Mouse (Mus musculus) right cerebral cortex, postnatal 25 days (tissue): ENCODE data around the gene Gng3.

Experiments used
- DNase-seq: peaks from one replicate; pipeline ENCODE4 v3.0.0; 2022

Gng3 gene

DNA sequence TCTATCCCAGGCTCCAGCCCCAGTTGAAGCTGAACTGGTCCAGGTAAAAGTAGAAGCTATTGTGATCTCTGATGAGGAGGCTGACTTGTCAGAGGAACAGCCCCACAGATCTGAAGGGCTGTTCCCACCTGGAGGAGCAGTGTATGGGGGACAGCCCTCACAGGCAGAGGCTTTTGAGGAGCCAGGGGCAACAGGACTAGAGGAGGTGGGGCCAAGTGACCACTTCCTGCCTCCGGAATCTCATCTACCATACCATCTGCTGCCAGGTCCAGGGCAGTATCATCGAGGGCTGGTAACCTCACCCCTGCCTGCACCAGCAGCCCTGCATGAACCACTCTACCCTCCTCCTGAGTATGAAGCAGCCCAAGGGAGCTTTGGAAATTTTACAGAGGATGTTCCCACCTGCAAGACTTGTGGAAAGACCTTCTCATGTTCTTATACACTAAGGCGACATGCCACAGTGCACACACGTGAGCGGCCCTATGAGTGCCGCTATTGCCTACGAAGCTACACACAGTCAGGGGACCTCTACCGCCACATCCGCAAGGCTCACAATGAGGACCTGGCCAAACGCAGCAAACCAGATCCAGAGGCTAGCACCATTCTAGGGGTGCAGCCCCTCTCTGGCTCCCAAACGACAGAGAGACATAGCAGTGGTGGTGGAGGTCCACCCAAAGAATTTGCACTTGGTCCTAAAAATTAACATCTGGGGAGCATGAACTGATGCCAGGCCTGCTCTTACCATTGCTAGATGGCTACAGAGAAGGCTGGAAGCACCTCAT lies 34.9 kb downstream of the Gng3 start:
- DNase-seq, result no peak

DNA sequence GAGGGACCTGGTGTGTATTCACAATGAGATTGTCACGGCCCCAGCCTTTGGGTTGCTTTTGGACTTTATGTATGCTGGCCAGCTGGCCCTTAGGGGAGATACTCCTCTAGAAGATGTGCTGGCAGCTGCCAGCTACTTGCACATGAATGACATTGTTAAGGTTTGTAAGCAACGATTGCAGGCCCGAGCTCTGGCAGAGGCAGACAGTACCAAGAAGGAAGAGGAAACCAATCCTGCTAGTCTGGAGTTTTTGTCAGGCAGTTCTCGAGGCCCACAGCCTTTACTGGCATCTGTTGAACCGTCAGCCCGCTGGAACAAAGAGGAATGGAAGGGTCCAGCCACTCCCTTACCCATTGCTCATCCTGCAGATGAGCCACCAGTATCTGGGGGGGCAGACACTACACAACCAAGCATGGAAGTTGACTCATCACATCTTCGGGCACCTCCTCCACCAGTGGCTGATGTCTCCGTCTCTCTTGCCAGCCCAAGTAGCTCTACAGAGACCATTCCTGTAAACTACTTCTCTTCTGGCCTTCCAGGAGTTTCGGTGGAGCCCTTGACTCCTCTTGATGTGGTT lies 35.7 kb downstream of the Gng3 start:
- DNase-seq, result no peak

DNA sequence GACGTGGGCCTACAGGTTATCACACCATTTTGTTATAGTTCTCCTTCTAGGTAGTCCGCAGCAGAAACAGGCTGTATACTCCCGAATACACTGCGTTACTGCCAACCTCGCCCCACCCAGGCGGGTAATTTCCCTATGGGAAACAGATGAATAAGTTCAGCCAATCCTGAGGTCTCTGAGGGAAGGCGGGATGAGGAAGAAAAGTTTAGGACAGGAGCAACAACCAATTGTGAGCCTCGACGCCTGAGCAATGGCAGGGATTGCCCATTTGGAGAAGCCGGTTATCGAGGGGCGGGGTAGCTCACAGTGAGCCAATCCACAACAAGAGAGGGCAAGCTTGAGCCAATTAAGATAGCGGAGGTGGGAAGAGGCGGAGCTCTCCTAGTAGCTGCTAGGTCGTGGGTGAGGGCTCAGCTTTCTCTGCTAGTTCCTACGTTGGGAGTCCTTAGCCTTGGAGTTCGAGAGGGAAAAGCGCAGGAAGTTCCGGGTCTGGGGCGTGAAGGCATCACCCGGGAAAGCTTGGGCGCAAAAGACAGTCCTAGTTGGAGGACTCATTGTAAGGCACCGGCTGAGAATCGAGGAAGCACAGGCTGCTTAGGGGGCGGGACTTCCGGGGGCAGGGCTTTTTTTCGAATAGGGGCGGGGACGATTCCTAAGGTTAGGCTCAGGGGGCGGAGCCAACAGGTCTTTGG lies 36.7 kb downstream of the Gng3 start, which contains the start of gene Zbtb3:
Gene Zbtb3, plus strand, starts transcription at position 426 of the 692 bp plus-strand sequence.
- DNase-seq, result peak; percentile 95

DNA sequence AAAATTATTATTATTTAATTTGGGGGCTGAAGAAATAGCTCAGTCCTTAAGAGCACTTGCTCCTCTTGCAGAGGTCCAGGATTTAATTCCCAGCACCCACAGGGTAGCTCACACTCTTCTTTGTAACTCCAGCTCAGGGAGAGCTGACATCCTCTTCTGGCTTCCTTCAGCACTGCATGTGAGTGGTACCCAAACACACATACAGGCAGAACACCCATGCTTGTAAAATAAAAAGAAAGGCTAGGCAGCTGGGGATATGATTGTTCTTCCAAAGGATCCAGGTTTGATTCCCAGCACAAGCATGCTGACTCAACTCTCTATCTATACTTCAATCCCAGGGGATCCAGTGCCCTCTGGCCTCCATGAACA lies 40.1 kb downstream of the Gng3 start:
- no peak for DNase-seq

DNA sequence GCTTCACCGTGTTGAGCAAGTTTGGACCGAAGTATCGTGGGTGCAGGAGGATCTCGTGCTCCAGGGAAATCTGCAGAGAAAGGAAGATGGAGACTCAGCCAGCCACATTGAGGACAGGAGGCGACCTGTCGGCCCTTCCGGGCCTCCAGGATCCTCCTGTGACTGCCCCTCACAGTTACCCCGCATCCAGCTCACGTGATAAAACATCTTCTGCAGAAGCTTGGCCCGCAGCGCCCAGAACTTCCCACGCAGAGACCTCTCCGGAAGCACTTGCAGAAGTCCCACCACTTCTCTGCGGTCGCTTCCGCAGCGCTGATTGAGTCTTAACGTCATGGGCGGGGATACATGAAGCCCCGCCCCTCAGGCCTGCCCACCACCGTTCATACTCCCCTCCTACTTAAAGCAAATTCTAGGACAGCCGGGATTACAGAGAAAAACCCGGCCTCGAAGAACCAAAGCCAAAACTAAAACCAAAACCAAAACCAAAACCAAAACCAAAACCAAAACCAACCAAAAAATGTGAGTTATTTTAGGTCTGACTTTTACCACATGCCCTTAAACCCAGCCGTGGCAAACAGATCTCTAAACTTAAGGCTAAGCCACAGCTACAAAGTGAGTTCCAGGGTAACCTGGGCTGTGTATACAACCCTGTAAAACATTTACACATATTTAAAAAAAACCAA lies 40.6 kb downstream of the Gng3 start, which contains the start of gene Polr2g:
Gene Polr2g, minus strand, starts transcription at position 314 of the 683 bp plus-strand sequence.
- DNase-seq, result peak; percentile 86

DNA sequence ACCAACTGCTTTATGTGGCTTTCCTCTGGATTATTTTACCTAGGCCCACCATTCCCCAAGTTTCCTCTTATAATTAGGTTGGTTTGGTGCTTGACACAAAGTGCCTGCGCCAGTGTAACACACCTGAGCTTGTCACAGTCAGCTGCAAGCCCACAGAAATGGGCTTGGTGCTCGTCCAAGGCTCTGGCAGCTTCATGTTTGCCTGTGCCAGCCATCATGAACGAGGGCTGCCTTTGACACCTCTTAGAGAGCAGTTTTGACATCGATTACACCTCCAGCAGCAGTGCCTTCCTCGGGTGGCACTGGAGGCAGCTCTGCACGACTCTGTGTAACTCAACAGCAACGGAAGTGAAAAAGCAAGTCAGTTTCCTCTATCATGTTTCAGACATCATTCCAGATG lies 48.8 kb downstream of the Gng3 start:
- DNase-seq, result no peak

DNA sequence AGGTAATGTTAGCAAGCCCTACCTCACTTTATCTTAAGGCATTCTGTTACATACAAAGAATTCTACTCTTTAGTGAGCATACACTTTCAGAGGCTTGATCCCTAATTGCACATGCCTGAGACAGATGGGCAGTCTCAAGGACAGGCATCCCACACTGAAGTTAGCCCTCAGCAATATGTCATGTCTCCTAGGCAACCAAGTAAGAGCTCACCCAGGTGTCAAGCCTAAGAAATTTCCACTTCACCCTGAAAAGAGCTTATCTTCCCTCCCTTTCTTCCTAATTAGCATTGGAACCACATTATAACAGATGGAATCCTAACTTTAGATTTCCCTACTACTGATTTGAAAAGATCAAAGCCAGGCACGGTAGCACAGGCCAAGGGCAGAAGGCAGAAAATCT lies 49.8 kb downstream of the Gng3 start:
- DNase-seq, result no peak

DNA sequence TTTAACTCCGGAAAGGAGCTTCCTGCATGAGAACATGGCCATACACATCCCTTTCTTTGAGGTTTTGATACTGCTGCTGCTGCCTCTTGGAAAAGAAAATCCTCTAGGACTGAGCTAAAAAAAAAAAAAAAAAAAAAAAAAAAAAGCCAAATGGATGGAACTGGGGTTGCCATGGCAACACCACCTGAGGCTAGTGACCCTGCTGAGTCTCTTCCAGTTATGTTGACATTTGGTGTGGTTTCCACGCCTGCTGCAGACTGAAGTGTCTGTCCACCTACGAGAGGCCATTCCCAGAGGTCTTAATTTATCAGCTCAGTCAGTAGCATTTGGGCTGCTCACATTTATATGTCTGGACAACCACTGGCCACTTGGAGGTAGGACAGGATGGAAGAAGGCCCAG lies 50.5 kb downstream of the Gng3 start:
- no peak for DNase-seq
